Mouse (Mus musculus): ENCODE results near the gene Eml2. TPM values are rescaled to one million over a fixed set of nuclear protein-coding genes. Genes with fewer than 3 reads are reported as not detected.

The Eml2 gene
- 12.0 and 14.5 TPM in 2 replicates for polyA plus RNA-seq (2015; fragmentation: Nextera tagmentation; extraction: Ambion mirVana)

GRCm38 (mm10) chr7:19175708-19176515, at the start of gene Eml2:
Gene Eml2, plus strand, starts transcription at chr7:19176421.
- Histone ChIP-seq H3K9ac (replicated peaks; ENCODE audit: low read length) (no peak within 1 kb of the TSS), H3K27me3 (ENCODE audit: insufficient read depth, low read length) (peaks cover 60% of the 10 kb centered on the region), H3K9me3 (ENCODE audit: low read length) (peaks cover 8% of the 10 kb centered on the region), H3K36me3 (ENCODE audit: insufficient read depth, low read length) (no peaks in the 10 kb centered on the region), H3K4me3 (ENCODE audit: low read length) (peak within 1 kb of the TSS; percentile 25), H3K4me2 (replicated peaks; ENCODE audit: low read depth, low read length) (peak within 1 kb of the TSS; percentile 39), H3K27ac (ENCODE audit: low read length) (no peak within 1 kb of the TSS), H3K4me1 (ENCODE audit: insufficient read depth, low read length) (peaks cover 40% of the 10 kb centered on the region)
- under 1% methylated on average over 30 of the region's 30 CpGs for WGBS
- ATAC-seq (ENCODE audit: low FRiP score, low TSS enrichment), result 0 out of 2 replicates have a peak, but pooled peaks have one; percentile 16

DNA sequence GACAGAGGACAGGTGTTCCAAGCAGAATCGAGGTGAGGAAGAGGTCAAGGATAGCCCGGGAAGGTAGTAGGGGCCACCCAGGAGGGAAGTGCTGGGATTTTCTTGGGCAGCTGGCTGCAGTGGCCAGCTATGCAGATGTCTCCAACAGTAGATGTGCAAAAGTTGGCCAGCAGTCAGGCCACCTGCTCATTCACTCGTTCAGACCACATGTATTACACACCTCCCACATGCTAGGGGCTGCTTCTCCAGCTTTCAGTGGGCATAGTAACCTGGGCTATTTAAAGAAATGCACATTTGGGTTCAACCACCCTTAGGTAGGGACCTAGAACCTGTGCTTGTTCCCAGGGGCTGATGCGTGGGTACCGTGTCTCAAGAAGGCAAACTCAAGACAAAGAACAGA, 48.5 kb upstream of the Eml2 start:
- Histone ChIP-seq H3K9me3 (ENCODE audit: low read length) (no peaks in the 10 kb centered on the region), H3K36me3 (ENCODE audit: insufficient read depth, low read length) (peaks cover 4% of the 10 kb centered on the region; the same call in 1 of the 2 replicates), H3K27me3 (ENCODE audit: insufficient read depth, low read length) (no peaks in the 10 kb centered on the region), H3K9ac (replicated peaks; ENCODE audit: low read length) (no peak overlapping the region), H3K4me3 (ENCODE audit: low read length) (no peak overlapping the region), H3K4me2 (replicated peaks; ENCODE audit: low read depth, low read length) (no peak overlapping the region), H3K27ac (ENCODE audit: low read length) (no peak overlapping the region), H3K4me1 (ENCODE audit: insufficient read depth, low read length) (peaks cover 10% of the 10 kb centered on the region; the same call in 1 of the 2 replicates)
- ATAC-seq (ENCODE audit: low FRiP score, low TSS enrichment), result no peak
- WGBS, result 90% methylated on average over 5 of the region's 5 CpGs

DNA sequence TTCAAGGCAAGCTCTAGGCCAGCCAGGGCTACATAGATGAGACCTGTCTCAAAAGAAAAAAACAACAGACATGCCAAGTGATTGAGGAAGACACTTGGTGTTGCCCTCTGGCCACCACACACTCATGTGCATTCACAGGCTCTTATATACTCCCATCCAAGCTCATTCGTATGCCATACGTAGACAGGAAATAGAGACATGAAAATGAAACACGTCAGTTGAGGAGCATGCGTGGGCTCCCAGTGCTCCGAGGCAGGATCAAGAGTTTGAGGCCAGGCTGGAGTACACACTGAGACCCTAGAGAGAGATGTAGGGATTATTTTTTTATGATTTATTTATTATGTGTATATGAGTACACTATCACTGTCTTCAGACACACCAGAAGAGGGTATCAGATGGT, 46.8 kb upstream of the Eml2 start:
- Histone ChIP-seq H3K9ac (replicated peaks; ENCODE audit: low read length) (no peak overlapping the region), H3K4me3 (ENCODE audit: low read length) (no peak overlapping the region), H3K4me2 (replicated peaks; ENCODE audit: low read depth, low read length) (no peak overlapping the region), H3K27ac (ENCODE audit: low read length) (no peak overlapping the region), H3K27me3 (ENCODE audit: insufficient read depth, low read length) (no peaks in the 10 kb centered on the region), H3K4me1 (ENCODE audit: insufficient read depth, low read length) (peaks cover 10% of the 10 kb centered on the region; the same call in 1 of the 2 replicates), H3K9me3 (ENCODE audit: low read length) (no peaks in the 10 kb centered on the region), H3K36me3 (ENCODE audit: insufficient read depth, low read length) (peaks cover 4% of the 10 kb centered on the region; the same call in 1 of the 2 replicates)
- WGBS, result 92% methylated on average over 5 of the region's 5 CpGs
- ATAC-seq (ENCODE audit: low FRiP score, low TSS enrichment), result no peak

DNA sequence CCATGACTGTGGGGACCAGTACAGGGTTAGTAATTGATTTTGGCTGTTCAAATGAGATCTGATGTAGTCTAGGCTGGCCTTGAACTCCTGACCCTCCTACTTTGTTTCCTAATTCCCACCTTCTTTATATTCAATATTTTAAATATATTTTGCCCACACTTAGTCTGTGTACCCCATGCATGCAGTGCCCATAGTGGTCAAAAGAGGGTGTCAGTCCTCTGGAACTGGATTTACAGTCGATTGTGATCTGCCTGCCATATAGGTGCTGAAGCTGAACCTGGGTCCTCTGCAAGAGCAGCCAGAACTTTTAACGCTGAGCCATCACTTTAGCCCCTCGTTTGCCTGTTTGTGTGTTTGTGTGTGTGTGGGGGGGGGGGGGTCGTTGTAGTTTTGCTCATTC, 45.6 kb upstream of the Eml2 start:
- Histone ChIP-seq H3K9ac (replicated peaks; ENCODE audit: low read length) (peak overlapping the region; percentile 69), H3K4me3 (ENCODE audit: low read length) (peak overlapping the region; percentile 54), H3K27ac (ENCODE audit: low read length) (peak overlapping the region; percentile 94), H3K4me1 (ENCODE audit: insufficient read depth, low read length) (peaks cover 10% of the 10 kb centered on the region; the same call in 1 of the 2 replicates), H3K27me3 (ENCODE audit: insufficient read depth, low read length) (no peaks in the 10 kb centered on the region), H3K4me2 (replicated peaks; ENCODE audit: low read depth, low read length) (peak overlapping the region; percentile 67), H3K9me3 (ENCODE audit: low read length) (no peaks in the 10 kb centered on the region), H3K36me3 (ENCODE audit: insufficient read depth, low read length) (peaks cover 9% of the 10 kb centered on the region)
- WGBS, result 20% methylated on average over 4 of the region's 4 CpGs
- ATAC-seq (ENCODE audit: low FRiP score, low TSS enrichment), result no peak

DNA sequence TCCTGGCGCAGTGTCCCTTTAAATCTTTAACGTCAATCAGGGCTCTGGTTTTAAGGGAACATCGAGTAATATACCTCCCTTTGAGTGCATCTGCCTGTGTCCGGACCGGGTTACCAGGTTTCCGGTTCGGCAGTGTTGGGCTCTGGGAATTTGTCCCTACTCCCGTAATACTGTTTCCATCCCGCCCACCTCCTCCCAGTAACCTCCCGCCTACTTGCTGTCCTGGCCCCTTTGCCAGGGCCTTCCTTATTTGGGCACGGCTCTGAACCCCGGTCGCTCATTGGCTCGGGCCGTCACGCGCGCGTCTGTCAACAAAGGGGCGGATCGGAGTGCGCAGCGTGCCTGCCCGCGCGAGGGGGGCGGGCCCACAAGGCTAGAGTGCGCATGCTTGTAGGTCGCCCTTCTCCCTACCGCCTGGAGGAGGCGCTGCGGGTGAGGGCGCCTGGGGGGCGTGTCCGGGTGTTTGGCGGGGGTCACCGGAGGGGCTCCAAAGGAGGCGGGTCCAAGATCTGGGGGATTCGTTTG, 44.8 kb upstream of the Eml2 start:
- H3K4me3 ChIP-seq (ENCODE audit: low read length), result peak overlapping the region; percentile 54
- H3K36me3 ChIP-seq (ENCODE audit: insufficient read depth, low read length), result peaks cover 16% of the 10 kb centered on the region
- H3K9ac ChIP-seq (replicated peaks; ENCODE audit: low read length), result peak overlapping the region; percentile 69
- no peaks in the 10 kb centered on the region for H3K27me3 ChIP-seq (ENCODE audit: insufficient read depth, low read length)
- H3K4me1 ChIP-seq (ENCODE audit: insufficient read depth, low read length), result peaks cover 10% of the 10 kb centered on the region; the same call in 1 of the 2 replicates
- under 1% methylated on average over 39 of the region's 39 CpGs for WGBS
- H3K4me2 ChIP-seq (replicated peaks; ENCODE audit: low read depth, low read length), result peak overlapping the region; percentile 67
- H3K27ac ChIP-seq (ENCODE audit: low read length), result peak overlapping the region; percentile 94
- no peaks in the 10 kb centered on the region for H3K9me3 ChIP-seq (ENCODE audit: low read length)
- ATAC-seq (ENCODE audit: low FRiP score, low TSS enrichment), result peak; percentile 99

DNA sequence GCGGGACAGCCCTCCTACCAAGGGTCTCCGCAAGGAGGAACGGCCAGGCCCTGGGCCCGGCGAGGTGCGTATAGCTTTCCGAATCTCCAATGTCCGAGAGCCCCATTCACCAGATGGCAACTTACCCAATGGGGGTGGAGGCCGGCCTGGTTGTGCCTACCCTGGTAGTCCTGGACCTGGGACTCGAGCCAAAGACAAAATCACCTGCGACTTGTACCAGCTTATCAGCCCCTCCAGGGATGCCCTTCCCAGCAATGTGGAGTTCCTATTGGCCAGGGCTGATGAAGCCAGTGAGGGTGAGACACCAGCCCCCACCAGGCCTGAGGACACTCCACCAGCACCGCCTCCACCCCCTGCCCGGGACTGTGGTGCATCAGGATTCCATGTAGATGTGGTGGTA, 40.1 kb upstream of the Eml2 start:
- WGBS, result 95% methylated on average over 13 of the region's 13 CpGs
- ATAC-seq (ENCODE audit: low FRiP score, low TSS enrichment), result no peak
- H3K9ac ChIP-seq (replicated peaks; ENCODE audit: low read length), result no peak overlapping the region
- no peaks in the 10 kb centered on the region for H3K9me3 ChIP-seq (ENCODE audit: low read length)
- no peaks in the 10 kb centered on the region for H3K27me3 ChIP-seq (ENCODE audit: insufficient read depth, low read length)
- peaks cover 4% of the 10 kb centered on the region; the same call in 1 of the 2 replicates for H3K4me1 ChIP-seq (ENCODE audit: insufficient read depth, low read length)
- no peak overlapping the region for H3K27ac ChIP-seq (ENCODE audit: low read length)
- H3K4me2 ChIP-seq (replicated peaks; ENCODE audit: low read depth, low read length), result no peak overlapping the region
- no peak overlapping the region for H3K4me3 ChIP-seq (ENCODE audit: low read length)
- peaks cover 55% of the 10 kb centered on the region for H3K36me3 ChIP-seq (ENCODE audit: insufficient read depth, low read length)

DNA sequence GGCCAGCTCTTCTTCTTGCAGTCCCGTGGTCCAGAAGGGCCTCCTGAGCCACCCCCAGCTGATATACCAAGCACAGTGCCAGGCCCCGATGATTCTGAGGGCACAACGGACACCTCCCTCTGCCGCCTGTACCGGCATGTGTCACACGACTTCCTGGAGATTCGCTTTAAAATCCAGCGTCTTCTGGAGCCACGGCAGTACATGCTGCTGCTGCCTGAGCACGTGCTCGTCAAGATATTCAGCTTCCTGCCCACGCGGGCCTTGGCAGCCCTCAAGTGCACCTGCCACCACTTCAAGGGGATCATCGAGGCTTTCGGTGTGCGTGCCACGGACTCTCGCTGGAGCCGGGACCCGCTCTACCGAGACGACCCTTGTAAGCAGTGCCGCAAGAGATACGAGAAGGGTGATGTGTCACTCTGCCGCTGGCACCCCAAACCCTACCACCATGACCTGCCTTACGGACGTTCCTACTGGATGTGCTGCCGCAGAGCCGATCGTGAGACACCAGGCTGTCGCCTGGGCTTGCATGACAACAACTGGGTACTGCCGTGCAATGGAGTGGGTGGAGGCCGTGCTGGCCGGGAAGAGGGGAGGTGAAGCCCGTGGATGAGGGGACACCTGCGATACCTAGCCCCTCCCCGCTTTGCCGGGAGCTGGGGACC, 39.4 kb upstream of the Eml2 start:
- Histone ChIP-seq H3K9me3 (ENCODE audit: low read length) (no peaks in the 10 kb centered on the region), H3K27me3 (ENCODE audit: insufficient read depth, low read length) (no peaks in the 10 kb centered on the region), H3K4me1 (ENCODE audit: insufficient read depth, low read length) (peaks cover 3% of the 10 kb centered on the region; the same call in 1 of the 2 replicates), H3K4me2 (replicated peaks; ENCODE audit: low read depth, low read length) (no peak overlapping the region), H3K27ac (ENCODE audit: low read length) (no peak overlapping the region), H3K9ac (replicated peaks; ENCODE audit: low read length) (no peak overlapping the region), H3K36me3 (ENCODE audit: insufficient read depth, low read length) (peaks cover 57% of the 10 kb centered on the region), H3K4me3 (ENCODE audit: low read length) (no peak overlapping the region)
- ATAC-seq (ENCODE audit: low FRiP score, low TSS enrichment), result no peak
- 90% methylated on average over 38 of the region's 38 CpGs for WGBS

- Histone ChIP-seq H3K4me1 (ENCODE audit: insufficient read depth, low read length) (no peaks in the 10 kb centered on the region), H3K36me3 (ENCODE audit: insufficient read depth, low read length) (peaks cover 57% of the 10 kb centered on the region), H3K4me3 (ENCODE audit: low read length) (no peak overlapping the region), H3K27ac (ENCODE audit: low read length) (no peak overlapping the region), H3K9me3 (ENCODE audit: low read length) (no peaks in the 10 kb centered on the region), H3K27me3 (ENCODE audit: insufficient read depth, low read length) (no peaks in the 10 kb centered on the region), H3K4me2 (replicated peaks; ENCODE audit: low read depth, low read length) (no peak overlapping the region), H3K9ac (replicated peaks; ENCODE audit: low read length) (no peak overlapping the region)
- 44% methylated on average over 5 of the region's 5 CpGs for WGBS
- ATAC-seq (ENCODE audit: low FRiP score, low TSS enrichment), result no peak
These were observed 38.8 kb upstream of the Eml2 start for GRCm38 (mm10) chr7:19137380-19137779.

DNA sequence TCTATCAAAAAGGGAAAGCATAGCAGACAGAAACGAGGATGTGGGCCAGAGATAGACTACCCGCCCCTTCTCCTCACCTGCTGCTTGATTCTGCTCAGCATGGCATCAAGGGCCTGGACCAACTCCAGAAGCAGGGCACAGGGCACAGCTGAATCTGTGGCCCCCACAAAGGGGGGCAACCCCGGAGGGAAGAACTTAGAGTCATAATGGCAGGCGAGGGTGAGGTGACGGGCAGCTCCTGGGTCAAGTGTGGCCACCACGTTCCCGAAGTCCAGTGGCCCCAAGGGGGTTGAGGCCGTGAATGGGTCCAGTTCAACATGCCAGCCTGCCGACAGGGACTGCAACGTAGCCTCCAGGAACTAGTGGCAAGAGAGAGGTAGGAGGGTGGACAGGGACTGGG, 29.4 kb upstream of the Eml2 start:
- H3K9ac ChIP-seq (replicated peaks; ENCODE audit: low read length), result no peak overlapping the region
- 85% methylated on average over 10 of the region's 10 CpGs for WGBS

More for the DNA sequence above, 29.4 kb upstream of the Eml2 start:
- Histone ChIP-seq H3K27ac (ENCODE audit: low read length) (no peak overlapping the region), H3K4me1 (ENCODE audit: insufficient read depth, low read length) (peaks cover 17% of the 10 kb centered on the region), H3K9me3 (ENCODE audit: low read length) (no peaks in the 10 kb centered on the region), H3K27me3 (ENCODE audit: insufficient read depth, low read length) (no peaks in the 10 kb centered on the region), H3K4me2 (replicated peaks; ENCODE audit: low read depth, low read length) (no peak overlapping the region), H3K4me3 (ENCODE audit: low read length) (no peak overlapping the region), H3K36me3 (ENCODE audit: insufficient read depth, low read length) (peaks cover 6% of the 10 kb centered on the region)
- no peak for ATAC-seq (ENCODE audit: low FRiP score, low TSS enrichment)

Measured in kidney, embryonic 16.5 days (tissue).